Mouse (Mus musculus): ENCODE measurements around the gene Meox1.

Gene Meox1

DNA sequence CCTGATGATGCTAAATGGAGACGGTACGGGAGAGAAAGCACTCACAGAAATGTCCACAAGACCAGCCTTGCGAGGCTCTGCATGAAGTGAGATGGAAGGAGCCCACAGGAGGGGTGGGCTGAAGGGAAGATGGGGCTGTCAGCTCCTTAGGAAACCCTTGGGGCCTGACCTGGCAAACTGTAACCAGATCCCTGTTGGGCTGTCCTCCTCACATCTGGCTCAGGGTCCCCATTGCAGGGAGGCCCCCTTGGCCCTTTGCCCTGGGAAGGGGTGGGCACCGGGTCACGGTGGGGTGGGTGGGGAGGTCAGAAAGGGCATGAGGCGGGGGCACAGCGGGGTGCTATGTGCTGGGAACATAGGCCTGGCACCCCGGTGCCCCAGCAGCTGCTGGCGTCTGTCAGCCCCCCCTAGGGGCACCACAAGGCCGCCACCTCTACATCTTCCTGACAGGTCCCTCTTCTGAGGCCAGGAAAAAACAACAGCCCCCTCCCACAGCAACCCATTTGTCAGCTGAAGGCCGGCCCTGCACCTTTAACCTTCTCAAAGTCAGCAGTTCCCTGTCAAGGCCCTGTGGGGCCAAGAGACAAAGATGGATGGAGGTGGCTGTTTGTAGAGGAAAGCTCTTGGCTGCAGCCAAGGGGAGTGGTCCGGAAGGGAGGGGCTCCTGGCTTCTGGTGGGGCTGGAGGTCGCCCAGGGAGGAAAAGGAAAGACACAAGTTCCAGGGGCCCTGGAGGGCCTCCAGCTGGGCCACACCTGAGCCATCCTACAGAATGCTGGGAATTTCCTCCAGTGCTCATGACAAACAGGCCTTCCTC is 2.6 kb upstream of the Meox1 start:
- no peak for DNase-seq

DNA sequence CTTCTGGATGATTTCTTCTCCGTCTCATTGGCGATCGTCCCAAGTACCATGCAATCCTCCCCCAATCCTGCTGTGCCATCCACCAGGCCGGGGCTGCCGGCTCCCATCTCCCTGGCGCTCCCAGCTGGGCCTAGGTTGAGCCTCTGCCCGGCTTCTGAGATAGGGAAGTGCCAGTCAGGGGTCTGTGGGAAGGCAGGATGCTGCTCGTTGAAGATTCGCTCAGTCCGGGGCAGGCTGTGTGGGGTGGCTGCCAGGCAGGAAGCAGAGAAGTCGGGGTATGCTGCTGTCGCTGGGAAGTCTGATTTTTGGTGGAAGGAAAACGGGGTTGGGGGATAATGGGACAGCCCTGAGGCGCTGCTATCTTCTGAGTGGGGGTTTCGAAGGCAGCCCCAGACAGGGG is 614 bp downstream of the Meox1 start:
- no peak for DNase-seq

DNA sequence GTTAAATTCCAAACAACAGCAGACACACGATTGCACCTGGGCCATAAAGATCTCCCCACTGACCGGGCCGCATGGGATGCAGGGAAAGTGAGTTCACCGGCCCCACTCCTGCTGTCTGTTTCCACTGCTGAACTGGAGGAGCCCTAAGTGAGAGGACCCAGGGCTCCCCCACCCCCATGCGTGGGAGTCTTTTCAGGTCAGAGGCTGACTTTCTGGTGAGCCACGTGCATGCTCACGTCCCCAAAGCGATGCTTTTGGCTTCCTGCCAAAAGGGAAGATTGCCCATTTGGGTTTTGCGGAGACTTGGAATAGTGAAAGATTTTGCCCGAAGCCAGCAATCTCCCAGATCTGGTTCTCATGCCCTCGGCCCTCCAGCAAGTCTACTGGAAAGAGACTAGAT is 2.7 kb downstream of the Meox1 start:
- peak; percentile 67 for DNase-seq

DNA sequence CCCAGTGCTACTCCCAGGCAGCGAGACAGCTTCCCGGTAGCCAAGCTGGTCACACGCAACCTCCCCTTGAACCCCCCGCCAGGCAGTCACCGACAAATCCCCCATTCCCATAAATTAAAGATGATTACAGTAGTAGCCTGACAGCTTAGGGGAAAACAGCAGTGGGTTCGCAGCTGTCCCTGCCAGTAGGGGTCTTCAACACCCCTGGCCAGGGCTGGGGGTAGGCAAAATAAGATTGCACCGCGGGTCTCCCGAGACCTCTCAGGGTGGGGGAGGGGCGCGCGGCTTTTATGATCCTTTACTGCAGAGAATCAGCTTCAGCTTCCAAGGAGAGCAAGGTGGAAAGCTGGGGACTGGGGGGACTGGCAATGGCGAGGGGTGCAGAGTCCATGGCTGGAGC is 4.4 kb downstream of the Meox1 start:
- DNase-seq, result peak; percentile 68

GRCm38 (mm10) chr11:101888820-101889219 is 5.4 kb downstream of the Meox1 start:
- DNase-seq, result no peak

DNA sequence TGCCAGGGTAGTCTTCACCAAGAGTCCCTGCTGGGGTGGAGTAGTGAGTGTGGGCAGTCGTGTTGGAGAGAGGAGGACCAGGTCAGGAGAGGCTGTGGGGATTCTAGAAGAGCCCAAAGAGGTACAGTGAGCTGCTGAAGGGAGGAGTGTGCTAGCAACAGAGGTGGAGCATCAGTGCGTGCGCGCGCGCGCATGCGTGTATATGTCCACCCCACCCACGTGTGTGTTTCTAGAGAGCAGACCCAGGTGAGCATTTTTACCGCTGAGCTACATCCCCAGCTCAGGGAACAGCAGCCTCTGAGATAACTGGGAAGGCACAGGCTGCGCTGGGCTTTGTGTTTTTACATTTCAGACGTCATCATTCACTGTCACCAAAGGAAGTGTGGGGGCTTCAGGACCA is 7.7 kb downstream of the Meox1 start:
- DNase-seq, result no peak

DNA sequence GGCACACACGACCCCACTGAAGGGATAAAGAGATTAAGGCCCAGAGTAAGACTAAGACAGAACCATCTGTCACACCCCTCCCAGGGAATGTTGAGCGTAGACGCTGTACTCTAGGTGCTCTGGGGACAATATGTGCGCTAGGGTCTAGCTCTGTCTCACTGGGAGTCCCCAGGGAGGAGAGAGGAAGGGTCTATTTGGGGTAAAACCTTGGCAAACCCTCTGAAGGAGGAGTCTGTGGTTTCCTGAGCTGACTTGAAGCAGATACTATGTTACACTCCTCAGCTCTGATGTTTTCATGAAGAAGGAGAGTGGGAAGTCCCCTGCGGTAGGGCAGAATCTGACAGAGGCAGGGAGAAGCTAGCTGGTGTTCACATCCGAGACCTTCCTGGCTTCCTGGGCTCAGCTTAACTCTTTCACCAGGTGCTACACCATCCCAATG is 8.3 kb downstream of the Meox1 start:
- DNase-seq, result peak; percentile 75

GRCm38 (mm10) chr11:101885232-101885631 is 8.9 kb downstream of the Meox1 start:
- no peak for DNase-seq

DNA sequence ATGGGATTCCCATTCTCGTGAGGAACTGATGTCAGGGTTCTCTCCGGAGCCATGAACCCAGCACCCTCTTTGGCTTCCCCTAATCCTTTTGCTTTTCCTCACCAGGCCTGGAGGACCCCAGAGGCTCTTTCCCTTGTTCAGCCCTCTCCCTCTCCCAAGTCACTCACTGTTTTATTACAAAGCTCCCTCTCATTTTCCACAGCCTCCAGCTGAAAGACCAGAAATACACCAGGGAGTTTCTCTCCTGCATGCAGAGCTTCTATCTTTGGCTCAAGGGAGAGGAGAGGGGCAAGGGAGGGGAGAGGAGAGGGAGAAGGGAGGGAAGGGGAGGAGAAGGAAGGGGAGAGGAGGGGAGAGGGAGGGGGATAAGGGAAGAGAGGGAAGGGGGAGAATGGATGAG is 10.3 kb downstream of the Meox1 start:
- DNase-seq, result no peak

DNA sequence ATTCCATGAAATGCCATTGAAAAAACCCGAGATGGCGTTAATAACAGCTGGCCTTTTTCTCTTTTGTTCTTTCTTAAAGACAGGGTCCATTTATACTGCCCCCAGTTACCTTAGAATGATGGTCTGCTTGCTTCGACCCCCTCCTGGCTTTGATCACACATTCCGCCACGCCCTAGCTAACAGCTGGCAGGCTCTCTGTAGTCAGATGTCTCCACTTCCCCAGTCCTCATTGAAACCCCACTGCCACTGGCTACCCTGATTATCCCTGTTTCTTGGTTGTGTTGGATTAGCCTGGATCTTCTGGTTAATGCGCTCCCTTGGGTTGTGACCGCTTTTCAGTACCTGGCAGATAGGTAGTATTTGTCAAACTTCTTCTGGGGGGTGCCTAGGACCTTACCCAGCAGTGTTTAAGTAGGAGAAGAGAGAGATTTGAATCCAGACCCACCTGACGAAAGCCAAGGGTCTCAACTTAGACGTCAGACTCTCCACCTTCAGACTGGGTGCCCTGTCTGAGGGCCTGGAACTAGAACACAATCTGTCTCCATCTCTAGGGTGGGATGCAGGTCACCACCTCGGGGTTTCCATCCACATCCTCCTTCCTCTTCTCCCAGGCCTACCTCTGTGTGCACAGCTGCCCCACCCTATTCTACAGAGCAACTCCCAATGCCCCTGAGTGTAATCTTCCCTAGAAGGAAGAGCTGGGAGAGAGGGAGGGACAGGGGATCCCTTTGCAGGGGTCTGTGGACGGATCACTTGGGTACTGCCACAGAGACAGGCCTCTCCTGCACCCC is 11.5 kb downstream of the Meox1 start:
- no peak for DNase-seq

GRCm38 (mm10) chr11:101881604-101882071 is 12.5 kb downstream of the Meox1 start:
- DNase-seq, result peak; percentile 64

DNA sequence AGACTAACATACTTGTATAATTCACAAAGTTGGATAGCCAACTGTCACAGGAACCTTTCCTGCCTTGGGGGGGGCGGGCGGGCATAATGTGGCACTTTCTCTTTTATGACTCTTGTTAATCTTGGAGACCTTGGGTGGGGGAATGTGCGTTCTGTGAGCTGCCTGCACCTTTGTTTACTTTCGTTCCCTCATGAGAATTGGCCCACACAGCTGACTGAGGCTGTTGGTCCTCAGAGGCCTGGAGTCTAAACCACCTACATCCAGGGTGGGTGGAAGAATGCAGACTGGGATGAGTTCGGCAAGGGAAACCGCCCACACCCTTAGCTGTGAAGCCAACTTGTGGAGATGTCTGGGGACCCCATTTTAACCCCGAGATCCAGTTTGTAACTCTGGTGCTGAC is 13.0 kb downstream of the Meox1 start:
- no peak for DNase-seq

DNA sequence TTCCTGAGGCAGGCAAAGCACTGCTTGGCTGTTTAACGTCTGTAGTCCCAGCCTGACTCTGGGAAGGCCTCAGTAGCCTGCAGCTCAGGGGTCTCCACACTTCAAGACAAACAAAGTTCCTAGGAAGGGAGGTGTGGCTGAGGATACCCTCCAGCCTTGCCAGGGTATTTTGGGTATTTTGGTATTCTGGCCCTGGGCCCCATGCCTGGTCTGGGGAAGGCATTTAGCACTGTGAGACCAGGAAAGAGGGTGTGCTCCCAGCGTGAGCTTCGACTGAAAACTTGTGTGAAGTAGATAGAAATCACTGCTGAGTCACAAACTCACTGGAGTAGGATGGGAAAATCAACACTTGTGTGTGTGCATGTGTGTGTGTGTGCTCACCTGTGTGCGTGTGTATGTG is 14.5 kb downstream of the Meox1 start:
- no peak for DNase-seq

- peak; percentile 76 for DNase-seq
Observed at GRCm38 (mm10) chr11:101878696-101879095, 15.5 kb downstream of the Meox1 start.

DNA sequence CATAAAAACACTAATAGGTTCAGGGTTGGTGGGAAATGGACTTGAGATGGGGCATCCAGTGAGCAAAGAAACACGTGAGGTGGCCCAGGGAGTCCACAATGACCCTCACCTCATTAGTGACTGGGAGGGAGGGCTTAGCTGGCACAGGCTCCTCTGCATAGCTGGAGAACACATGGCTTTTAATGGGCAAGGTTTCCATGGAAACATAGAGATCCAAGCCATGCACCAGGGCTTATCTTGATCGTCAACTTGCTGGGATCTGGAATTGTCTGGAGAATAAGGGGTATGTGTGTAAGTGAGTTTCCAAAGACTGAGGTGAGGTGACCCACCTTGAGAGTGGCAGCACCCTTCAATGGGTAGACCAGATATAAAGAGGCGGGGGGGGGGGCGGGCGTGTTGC is 19.2 kb downstream of the Meox1 start:
- peak; percentile 70 for DNase-seq

GRCm38 (mm10) chr11:101873909-101874308 is 20.3 kb downstream of the Meox1 start:
- no peak for DNase-seq

DNA sequence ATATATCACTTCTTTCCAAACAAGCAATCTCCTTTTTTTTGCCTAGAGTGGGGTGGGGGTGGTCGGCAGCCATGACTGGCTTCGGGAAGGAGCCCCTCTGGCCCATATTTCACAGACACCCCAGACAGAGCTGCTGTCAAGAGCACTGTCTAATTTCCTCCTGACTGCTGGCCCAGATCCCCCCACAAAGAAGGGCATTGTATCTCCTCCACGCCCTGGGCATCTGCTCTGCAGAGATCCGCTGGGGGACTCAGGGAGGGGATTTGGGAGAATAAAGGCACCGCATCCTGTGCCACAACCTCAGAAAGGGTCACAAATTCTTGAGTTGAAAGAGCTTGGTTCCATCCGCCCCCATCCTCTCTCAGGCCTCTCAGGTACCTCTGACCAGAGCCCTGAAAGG is 22.7 kb downstream of the Meox1 start:
- peak; percentile 80 for DNase-seq

DNA sequence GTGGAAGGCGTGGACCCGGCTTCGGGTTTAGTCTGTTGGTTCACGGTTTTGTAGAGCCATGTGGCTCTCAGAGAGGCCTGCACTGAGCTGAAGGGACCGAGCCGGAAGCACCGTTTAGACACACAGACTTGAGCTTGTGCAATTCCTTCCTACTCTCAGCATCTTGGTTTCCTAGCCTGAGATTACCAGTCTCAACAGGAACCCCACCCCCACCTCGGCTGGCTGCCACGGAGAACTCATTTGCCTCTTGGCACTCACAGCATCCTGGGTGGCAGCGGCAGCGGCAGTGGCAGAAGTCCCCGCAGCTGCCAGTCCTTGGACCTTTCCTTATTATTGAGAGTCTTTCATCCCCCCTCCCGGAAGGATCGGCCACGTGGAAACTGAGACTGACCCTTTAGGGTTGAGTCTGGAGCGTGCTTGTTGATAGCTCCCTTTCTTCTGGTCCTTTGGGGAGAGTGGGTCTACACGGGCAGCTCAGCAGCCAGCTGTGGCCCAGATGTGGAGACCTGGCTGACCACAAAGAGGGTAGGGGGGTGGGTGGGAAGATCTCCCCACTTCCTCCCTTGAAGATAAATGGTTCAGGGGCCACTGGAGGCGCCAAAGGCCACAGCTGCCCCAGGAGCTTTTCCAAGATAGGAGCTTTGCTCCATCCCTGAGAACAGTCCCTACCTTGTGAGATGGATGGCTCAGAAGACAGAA is 24.0 kb downstream of the Meox1 start:
- peak; percentile 43 for DNase-seq

DNA sequence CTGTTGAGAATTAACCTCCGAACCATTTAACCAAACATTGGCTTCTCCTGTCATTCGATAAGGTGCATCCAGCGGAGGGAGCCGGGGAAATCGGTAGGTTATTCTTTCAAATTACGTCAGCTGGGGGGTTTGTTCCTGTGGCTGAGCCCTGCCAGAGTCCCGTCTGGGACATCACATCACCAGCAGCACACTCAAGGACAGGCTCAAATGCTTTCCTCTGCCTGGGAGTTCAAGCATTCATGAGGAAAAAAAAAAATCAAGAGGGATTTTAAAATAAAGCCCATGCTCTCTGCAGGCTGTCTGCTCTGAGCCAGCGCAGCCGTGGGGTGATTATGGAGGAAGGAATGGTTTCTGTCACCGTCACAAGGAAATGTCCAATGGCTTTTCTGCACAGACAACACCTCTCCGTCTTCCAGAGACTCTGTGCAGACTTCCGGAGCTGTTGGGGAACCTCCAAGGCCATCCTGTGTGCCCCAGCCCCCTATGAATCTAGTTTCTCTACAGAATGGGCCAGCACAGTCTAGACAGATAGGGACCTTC is 26.6 kb downstream of the Meox1 start:
- DNase-seq, result no peak

- DNase-seq, result no peak
Observed at GRCm38 (mm10) chr11:101858742-101859141, 35.4 kb downstream of the Meox1 start.

- no peak for DNase-seq
Observed at GRCm38 (mm10) chr11:101855950-101856712, 38.0 kb downstream of the Meox1 start.

DNA sequence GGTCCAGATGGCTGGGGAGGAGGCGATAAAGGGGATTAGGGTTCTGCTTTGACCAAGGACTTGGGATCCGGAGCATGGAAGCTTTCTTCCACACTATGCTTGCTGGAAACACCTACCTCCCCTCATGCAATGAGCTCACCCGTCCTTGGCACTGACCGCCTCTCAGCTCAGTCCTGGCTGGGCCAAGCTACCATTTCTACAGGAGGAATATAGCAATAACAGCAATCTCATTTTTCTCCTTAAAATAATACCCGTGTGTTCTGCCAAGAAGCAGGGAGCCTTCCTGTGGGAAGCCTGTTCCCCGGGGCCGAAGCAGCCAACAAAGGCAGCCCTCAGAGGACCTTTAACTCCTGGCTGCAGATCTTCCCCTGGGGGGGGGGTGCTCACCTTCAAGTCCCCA is 43.1 kb downstream of the Meox1 start:
- no peak for DNase-seq
